Mouse (Mus musculus): Measurements from ENCODE around the gene Aig1. TPM values are rescaled to one million over a fixed set of nuclear protein-coding genes. Genes with fewer than 3 reads are reported as not detected.

Gene Aig1
- polyA plus RNA-seq, 1 experiment = 130 TPM

DNA sequence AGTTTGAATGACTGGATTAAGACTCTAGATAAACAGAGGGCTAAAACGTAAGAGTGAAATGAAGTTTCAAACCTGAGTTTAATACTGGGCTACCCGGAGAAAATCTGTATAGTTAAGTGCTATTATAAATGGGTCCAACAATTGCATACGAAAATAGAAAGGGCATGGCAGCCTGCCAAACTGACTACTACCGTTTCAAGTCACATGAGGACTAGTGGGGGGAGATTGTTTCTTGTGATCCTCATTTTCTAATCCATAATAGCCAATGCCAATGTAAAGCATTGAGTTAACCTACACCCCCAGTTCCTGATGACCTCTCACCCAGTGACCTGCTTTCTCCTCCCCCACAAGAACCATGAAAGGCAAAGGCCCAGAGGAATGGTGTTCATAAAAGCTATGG is 2.4 kb downstream of the Aig1 start:
- H3K27me3 ChIP-seq (ENCODE audit: control insufficient read depth, insufficient read depth, low read length) = no peaks in the 10 kb centered on the region
- no peak overlapping the region for H3K27ac ChIP-seq (ENCODE audit: insufficient read depth, low read length)
- peak; percentile 55 to 59 for DNase-seq
- no peak overlapping the region for H3K4me3 ChIP-seq (replicated peaks; ENCODE audit: insufficient read depth, low read depth, low read length)
- TF ChIP-seq POLR2A (IDR thresholded peaks at IDR 0.05; ENCODE audit: borderline replicate concordance, insufficient read depth, low read length) (no peak), CTCF (IDR thresholded peaks at IDR 0.05; ENCODE audit: borderline replicate concordance, insufficient read depth, low read depth, low read length) (no peak)
- 15% methylated on average over 4 of the region's 4 CpGs for WGBS
- H3K4me1 ChIP-seq (ENCODE audit: control insufficient read depth, insufficient read depth, low read length) = peaks cover 15% of the 10 kb centered on the region

DNA sequence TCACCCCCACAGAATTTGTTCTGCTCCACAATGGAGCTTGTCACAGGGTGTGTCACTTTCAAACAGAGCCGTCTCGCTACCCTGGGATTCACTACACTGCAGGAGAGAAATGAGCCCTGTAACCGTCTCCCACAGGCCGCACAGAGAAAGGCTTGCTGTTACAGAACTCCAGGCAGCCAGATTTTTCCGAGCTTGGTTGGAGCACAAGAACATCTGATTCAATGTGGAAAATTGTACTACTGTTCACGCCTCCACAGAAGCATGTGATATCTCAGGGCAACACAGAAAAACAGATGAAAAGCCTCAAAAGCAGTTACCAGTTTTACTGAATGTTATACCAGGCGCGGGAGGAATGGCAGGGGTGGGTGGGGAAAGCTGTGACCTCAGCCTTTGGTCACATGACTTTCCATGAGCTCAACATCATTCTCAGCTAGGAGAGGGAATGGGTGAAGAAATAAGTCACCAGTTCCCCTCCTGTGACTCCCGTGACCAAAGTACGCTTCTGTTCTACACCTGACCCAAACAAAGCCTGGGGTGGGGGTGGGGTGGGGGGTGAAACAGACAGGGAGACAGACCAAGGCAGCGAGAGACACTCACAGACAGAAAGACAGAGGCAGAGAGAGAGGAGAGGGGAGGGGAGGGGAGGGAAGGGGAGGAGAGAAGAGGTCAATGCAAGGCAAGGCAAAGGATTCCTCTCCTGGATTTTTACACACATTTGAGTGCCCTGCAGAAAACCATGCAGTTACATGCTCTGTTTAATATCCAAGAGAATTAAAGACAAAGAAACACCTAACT is 7.5 kb downstream of the Aig1 start:
- 26% methylated on average over 11 of the region's 11 CpGs for WGBS
- Histone ChIP-seq H3K4me3 (replicated peaks; ENCODE audit: insufficient read depth, low read depth, low read length) (no peak overlapping the region), H3K27ac (ENCODE audit: insufficient read depth, low read length) (no peak overlapping the region; the same call in 1 of the 2 replicates), H3K4me1 (ENCODE audit: control insufficient read depth, insufficient read depth, low read length) (peaks cover 14% of the 10 kb centered on the region), H3K27me3 (ENCODE audit: control insufficient read depth, insufficient read depth, low read length) (no peaks in the 10 kb centered on the region)
- no peak for TF ChIP-seq POLR2A (IDR thresholded peaks at IDR 0.05; ENCODE audit: borderline replicate concordance, insufficient read depth, low read length)
- TF ChIP-seq CTCF (IDR thresholded peaks at IDR 0.05; ENCODE audit: borderline replicate concordance, insufficient read depth, low read depth, low read length) = no peak
- no peak for DNase-seq

DNA sequence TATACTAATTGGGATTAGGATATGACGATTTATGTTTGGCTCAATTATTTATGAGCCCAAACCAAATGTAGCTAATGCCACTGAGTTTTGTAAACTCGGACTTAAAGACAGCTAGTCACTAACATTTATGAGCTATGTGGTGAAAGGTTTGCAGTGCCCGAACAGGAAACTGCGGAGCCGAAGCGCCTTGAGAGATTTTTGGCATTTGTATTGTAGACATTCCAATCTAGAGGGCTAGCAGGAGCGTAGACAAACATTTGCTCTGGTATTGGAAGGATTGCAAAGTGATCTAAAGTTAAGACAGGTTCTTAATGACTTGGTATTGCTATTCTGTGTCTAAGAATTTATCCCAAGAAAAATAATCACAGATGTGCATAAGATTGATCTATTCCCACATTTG is 12.3 kb downstream of the Aig1 start:
- Histone ChIP-seq H3K27ac (ENCODE audit: insufficient read depth, low read length) (no peak overlapping the region), H3K4me3 (replicated peaks; ENCODE audit: insufficient read depth, low read depth, low read length) (no peak overlapping the region), H3K27me3 (ENCODE audit: control insufficient read depth, insufficient read depth, low read length) (no peaks in the 10 kb centered on the region), H3K4me1 (ENCODE audit: control insufficient read depth, insufficient read depth, low read length) (peaks cover 6% of the 10 kb centered on the region; the same call in 1 of the 2 replicates)
- TF ChIP-seq CTCF (IDR thresholded peaks at IDR 0.05; ENCODE audit: borderline replicate concordance, insufficient read depth, low read depth, low read length) (no peak), POLR2A (IDR thresholded peaks at IDR 0.05; ENCODE audit: borderline replicate concordance, insufficient read depth, low read length) (no peak)
- WGBS = 92% methylated on average over 7 of the region's 7 CpGs
- DNase-seq = no peak

DNA sequence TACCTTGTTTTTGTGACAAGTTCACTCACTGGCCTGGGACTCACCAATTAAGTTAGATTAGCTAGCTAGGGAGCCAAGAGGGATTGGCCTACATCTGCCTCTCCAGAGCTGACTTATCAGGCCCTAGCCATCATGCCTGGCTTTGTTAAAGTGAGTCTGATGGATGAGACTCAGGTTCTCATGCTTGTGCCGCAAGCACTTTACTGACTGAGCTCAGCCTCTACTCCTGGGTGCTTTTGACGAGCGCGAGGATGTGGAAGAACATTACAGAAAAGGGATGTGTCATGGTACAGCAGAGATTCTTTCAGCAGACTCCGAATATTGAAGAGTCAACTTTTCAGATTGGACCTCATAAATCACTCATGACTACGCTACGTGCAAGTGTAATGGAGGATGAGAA is 12.8 kb downstream of the Aig1 start:
- H3K4me3 ChIP-seq (replicated peaks; ENCODE audit: insufficient read depth, low read depth, low read length) = no peak overlapping the region
- peaks cover under 1% of the 10 kb centered on the region; the same call in 1 of the 2 replicates for H3K4me1 ChIP-seq (ENCODE audit: control insufficient read depth, insufficient read depth, low read length)
- no peaks in the 10 kb centered on the region for H3K27me3 ChIP-seq (ENCODE audit: control insufficient read depth, insufficient read depth, low read length)
- DNase-seq = no peak
- H3K27ac ChIP-seq (ENCODE audit: insufficient read depth, low read length) = no peak overlapping the region
- 96% methylated on average over 7 of the region's 7 CpGs for WGBS
- TF ChIP-seq CTCF (IDR thresholded peaks at IDR 0.05; ENCODE audit: borderline replicate concordance, insufficient read depth, low read depth, low read length) (no peak), POLR2A (IDR thresholded peaks at IDR 0.05; ENCODE audit: borderline replicate concordance, insufficient read depth, low read length) (no peak)

DNA sequence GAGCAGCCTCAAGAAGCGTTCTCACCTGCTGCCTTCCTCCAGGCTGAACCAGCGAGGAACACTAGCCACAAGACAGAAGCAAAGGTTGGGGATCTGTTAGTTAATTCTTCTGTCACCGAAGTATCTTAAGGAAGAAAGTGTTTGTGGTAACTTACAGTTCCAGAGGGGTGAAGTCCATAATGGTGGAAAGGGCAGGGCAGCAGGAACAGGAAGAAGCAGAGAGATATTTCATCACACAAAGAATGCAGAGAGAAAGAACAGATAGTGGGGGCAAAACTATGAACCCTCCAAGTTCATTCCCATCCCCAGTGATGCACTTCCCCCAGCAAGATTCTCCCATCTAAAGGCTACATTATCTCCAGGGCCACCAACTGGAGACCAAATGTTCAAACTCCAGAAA is 13.7 kb downstream of the Aig1 start:
- no peaks in the 10 kb centered on the region; the same call in 1 of the 2 replicates for H3K4me1 ChIP-seq (ENCODE audit: control insufficient read depth, insufficient read depth, low read length)
- WGBS = 94% methylated on average over 3 of the region's 3 CpGs
- H3K27ac ChIP-seq (ENCODE audit: insufficient read depth, low read length) = no peak overlapping the region
- H3K27me3 ChIP-seq (ENCODE audit: control insufficient read depth, insufficient read depth, low read length) = no peaks in the 10 kb centered on the region
- TF ChIP-seq CTCF (IDR thresholded peaks at IDR 0.05; ENCODE audit: borderline replicate concordance, insufficient read depth, low read depth, low read length) = no peak
- TF ChIP-seq POLR2A (IDR thresholded peaks at IDR 0.05; ENCODE audit: borderline replicate concordance, insufficient read depth, low read length) = no peak
- no peak for DNase-seq
- H3K4me3 ChIP-seq (replicated peaks; ENCODE audit: insufficient read depth, low read depth, low read length) = no peak overlapping the region

DNA sequence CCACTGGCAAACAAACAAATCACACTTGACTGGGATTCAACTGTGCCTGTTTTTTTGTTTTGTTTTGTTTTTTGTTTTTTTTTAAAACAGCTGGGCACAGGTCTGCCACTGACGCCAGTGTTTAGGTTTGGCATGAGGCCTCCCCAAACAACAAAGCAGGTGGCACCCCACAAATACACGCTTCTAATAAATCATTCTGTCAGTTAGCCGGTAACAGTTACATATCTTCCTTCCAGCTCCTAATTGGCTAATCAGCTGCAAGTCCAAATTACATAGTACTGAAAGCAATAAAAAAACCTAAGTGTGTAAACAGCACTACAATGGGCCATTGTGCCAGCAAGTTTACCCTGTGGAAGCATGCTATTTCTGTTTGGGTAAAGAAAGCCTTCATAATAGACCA is 18.7 kb downstream of the Aig1 start:
- H3K4me1 ChIP-seq (ENCODE audit: control insufficient read depth, insufficient read depth, low read length) = peaks cover under 1% of the 10 kb centered on the region; the same call in 1 of the 2 replicates
- no peak for DNase-seq
- H3K4me3 ChIP-seq (replicated peaks; ENCODE audit: insufficient read depth, low read depth, low read length) = no peak overlapping the region
- no peaks in the 10 kb centered on the region for H3K27me3 ChIP-seq (ENCODE audit: control insufficient read depth, insufficient read depth, low read length)
- WGBS = 16% methylated on average over 3 of the region's 3 CpGs
- TF ChIP-seq CTCF (IDR thresholded peaks at IDR 0.05; ENCODE audit: borderline replicate concordance, insufficient read depth, low read depth, low read length) (no peak), POLR2A (IDR thresholded peaks at IDR 0.05; ENCODE audit: borderline replicate concordance, insufficient read depth, low read length) (no peak)
- H3K27ac ChIP-seq (ENCODE audit: insufficient read depth, low read length) = 0 out of 2 replicates have a peak overlapping the region, but pooled peaks have one; percentile 39

DNA sequence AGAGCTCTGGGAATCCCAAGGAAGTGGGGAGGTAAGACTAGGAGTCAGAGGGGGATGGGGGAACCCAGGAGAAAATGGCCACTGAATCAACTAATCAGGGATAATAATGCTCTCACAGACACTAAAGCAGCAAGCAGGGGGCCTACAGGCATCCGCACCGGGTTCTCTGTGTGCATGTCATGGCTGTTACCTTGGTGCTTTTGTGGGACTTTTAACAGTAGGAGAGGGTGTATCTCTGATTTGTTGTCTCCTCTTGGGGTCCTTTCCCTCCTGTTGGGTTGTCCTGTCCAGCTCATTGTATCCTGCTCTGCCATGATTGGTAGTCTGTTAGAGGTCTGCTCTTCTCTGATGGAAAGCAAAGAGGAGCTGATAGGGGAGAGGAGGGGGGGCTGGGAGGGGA is 19.6 kb downstream of the Aig1 start:
- 48% methylated on average over 2 of the region's 2 CpGs for WGBS
- TF ChIP-seq POLR2A (IDR thresholded peaks at IDR 0.05; ENCODE audit: borderline replicate concordance, insufficient read depth, low read length) = no peak
- TF ChIP-seq CTCF (IDR thresholded peaks at IDR 0.05; ENCODE audit: borderline replicate concordance, insufficient read depth, low read depth, low read length) = no peak
- DNase-seq = no peak

DNA sequence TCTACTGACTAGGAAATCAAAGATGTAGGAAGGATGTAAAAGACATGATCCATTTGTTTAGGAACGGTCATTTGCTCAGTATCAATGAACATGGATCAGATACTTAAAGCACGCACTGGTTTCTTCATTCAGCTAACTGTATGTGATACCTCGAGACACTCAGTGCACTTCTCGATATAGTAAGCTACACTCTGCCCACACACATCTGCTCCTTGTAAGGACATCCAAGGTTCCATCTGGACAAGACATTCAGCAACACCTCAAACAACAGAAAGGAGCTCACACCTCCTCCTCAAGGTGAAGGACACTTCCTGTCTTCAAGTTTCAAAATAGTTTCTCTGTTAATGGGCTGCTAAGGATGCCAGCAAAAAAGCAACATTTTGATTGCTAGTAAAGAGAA is 23.9 kb downstream of the Aig1 start:
- DNase-seq = no peak
- H3K4me1 ChIP-seq (ENCODE audit: control insufficient read depth, insufficient read depth, low read length) = peaks cover 12% of the 10 kb centered on the region; the same call in 1 of the 2 replicates
- TF ChIP-seq POLR2A (IDR thresholded peaks at IDR 0.05; ENCODE audit: borderline replicate concordance, insufficient read depth, low read length) = no peak
- TF ChIP-seq CTCF (IDR thresholded peaks at IDR 0.05; ENCODE audit: borderline replicate concordance, insufficient read depth, low read depth, low read length) = no peak
- no peaks in the 10 kb centered on the region for H3K27me3 ChIP-seq (ENCODE audit: control insufficient read depth, insufficient read depth, low read length)
- no peak overlapping the region for H3K4me3 ChIP-seq (replicated peaks; ENCODE audit: insufficient read depth, low read depth, low read length)
- 57% methylated on average over 4 of the region's 4 CpGs for WGBS
- H3K27ac ChIP-seq (ENCODE audit: insufficient read depth, low read length) = no peak overlapping the region

More for the DNA sequence above, 19.6 kb downstream of the Aig1 start:
- H3K4me1 ChIP-seq (ENCODE audit: control insufficient read depth, insufficient read depth, low read length) = peaks cover 5% of the 10 kb centered on the region; the same call in 1 of the 2 replicates
- H3K4me3 ChIP-seq (replicated peaks; ENCODE audit: insufficient read depth, low read depth, low read length) = no peak overlapping the region
- H3K27me3 ChIP-seq (ENCODE audit: control insufficient read depth, insufficient read depth, low read length) = no peaks in the 10 kb centered on the region
- H3K27ac ChIP-seq (ENCODE audit: insufficient read depth, low read length) = no peak overlapping the region
